Mouse (Mus musculus) right cerebral cortex, postnatal 10 days (tissue): ENCODE measurements around the gene Gm11444.

Experiments
- DNase-seq, 2 experiments: peaks; one replicate each; pipeline ENCODE4 v3.0.0; 2021; ENCODE audit warnings: low spot score in 2 of 2

The Gm11444 gene

DNA sequence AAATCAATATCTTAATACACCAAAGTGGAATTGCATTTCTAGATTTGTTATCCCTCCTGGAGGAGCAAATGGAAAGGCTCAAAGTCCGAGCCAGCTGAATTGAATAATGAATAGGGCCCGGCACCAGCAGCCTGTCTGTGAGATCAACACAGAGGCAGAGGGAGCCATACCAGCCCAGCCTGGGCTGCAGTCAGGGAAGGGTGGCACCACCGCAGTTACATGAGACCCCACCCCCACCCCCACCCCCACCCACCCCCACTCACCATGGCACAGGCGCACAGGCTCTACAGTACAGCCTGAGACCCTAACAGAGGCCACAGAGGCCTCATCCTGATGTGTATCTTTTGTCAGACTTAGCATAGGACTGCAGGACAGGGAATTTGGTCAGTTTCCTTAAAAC, 35.5 kb downstream of the Gm11444 start:
- no peak for DNase-seq

GRCm38 (mm10) chr11:85812201-85812966, 37.7 kb downstream of the Gm11444 start:
- DNase-seq: no peak

- DNase-seq: no peak
Observed at GRCm38 (mm10) chr11:85811676-85812075, 38.5 kb downstream of the Gm11444 start.

GRCm38 (mm10) chr11:85811229-85811628, 38.9 kb downstream of the Gm11444 start:
- no peak for DNase-seq

GRCm38 (mm10) chr11:85807353-85807752, 42.8 kb downstream of the Gm11444 start:
- no peak for DNase-seq

DNA sequence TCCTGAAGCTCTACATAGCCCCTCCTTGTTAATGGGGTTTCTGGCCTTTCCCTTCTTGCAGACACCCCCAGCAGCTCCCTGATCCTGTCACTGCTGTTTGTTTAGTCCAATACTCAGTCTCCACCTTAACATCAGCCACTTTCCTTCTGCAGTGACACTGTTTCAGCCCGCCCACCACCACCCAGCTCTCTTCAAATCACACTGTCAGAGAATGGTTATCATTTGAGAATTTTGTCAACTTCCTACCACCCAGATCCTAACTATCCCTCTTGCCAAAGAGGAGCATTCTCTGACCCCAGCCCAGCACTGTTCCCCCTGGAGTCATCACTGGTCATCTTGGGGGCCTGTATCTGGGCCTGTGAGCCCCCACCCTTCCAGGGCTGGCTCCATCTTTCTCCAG, 44.4 kb downstream of the Gm11444 start:
- DNase-seq: no peak

- DNase-seq: no peak
Observed at GRCm38 (mm10) chr11:85804048-85804447, 46.1 kb downstream of the Gm11444 start.

- DNase-seq: no peak
Observed at GRCm38 (mm10) chr11:85800380-85800779, 49.8 kb downstream of the Gm11444 start.

DNA sequence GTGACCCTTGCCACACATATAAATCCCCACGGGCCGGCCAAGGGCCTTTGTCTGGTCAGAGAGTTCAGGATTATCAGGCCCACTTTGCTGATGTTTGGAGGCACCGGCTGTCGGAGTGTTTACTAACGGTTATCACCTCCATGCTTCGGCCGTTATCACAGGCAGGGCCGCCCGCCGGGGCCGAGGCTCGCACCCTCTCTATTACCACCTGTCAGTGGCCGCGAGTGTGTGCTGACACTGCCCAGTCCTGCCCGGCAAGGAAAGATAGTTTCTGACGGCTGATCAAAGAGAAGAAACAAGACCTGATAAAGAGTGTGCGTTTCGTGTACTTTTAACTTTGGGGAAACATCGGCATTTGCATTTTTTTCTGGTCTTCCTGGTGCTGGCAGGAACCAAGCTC, 50.3 kb downstream of the Gm11444 start:
- no peak for DNase-seq

DNA sequence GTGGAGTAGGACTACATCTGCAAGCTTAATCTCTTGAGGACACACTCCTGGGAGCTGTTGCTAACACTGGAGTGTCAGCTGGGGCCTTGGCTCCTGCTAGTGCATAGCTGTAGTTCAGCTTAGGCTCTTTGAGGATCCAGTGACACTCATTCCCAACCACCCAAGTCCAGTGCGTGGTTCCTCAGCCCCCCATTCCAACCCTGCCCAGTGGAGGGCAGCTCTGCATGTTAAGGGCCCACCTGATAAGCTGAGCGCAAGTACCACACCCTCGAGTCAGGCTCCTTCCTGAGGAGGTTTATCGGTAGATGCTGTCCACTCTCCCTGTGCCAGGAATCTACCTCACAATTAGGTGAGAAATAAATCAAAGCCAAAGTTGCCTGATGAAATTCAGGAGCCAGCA, 50.7 kb downstream of the Gm11444 start:
- no peak for DNase-seq
